Mouse (Mus musculus): Measurements from ENCODE around the gene Cdcp1. TPM values are rescaled to one million over a fixed set of nuclear protein-coding genes. Genes with fewer than 3 reads are reported as not detected.

Gene Cdcp1
- polyA plus RNA-seq, 1 experiment from 2014 or later = 0.05 TPM

- no peaks in the 10 kb centered on the region for H3K9me3 ChIP-seq (replicated peaks; ENCODE audit: control insufficient read depth, low read length)
- no peaks in the 10 kb centered on the region for H3K36me3 ChIP-seq (ENCODE audit: control insufficient read depth, insufficient read depth, low read length)
- H3K4me2 ChIP-seq (ENCODE audit: low read length) = no peak overlapping the region
- no peaks in the 10 kb centered on the region for H3K27me3 ChIP-seq (replicated peaks; ENCODE audit: control insufficient read depth, insufficient read depth, low read length)
- DNase-seq (ENCODE audit: low spot score) = no peak
- 69% methylated on average over 10 of the region's 10 CpGs for WGBS
- no peak overlapping the region for H3K27ac ChIP-seq (ENCODE audit: low read depth, low read length)
- H3K4me3 ChIP-seq (ENCODE audit: low read depth, low read length) = no peak overlapping the region
- no peaks in the 10 kb centered on the region for H3K4me1 ChIP-seq (ENCODE audit: control insufficient read depth, insufficient read depth, low read length)
- H3K9ac ChIP-seq (ENCODE audit: low read length) = no peak overlapping the region
- ATAC-seq = no peak
Measured at GRCm38 (mm10) chr9:123243988-123244387, 28.1 kb upstream of the Cdcp1 start.

GRCm38 (mm10) chr9:123241191-123241590 lies 25.4 kb upstream of the Cdcp1 start:
- 88% methylated on average over 5 of the region's 5 CpGs for WGBS
- H3K27ac ChIP-seq (ENCODE audit: low read depth, low read length) = no peak overlapping the region

GRCm38 (mm10) chr9:123240751-123241150 lies 24.9 kb upstream of the Cdcp1 start:
- Histone ChIP-seq H3K4me3 (ENCODE audit: low read depth, low read length) (no peak overlapping the region), H3K9ac (ENCODE audit: low read length) (no peak overlapping the region), H3K36me3 (ENCODE audit: control insufficient read depth, insufficient read depth, low read length) (no peaks in the 10 kb centered on the region), H3K9me3 (replicated peaks; ENCODE audit: control insufficient read depth, low read length) (no peaks in the 10 kb centered on the region), H3K4me1 (ENCODE audit: control insufficient read depth, insufficient read depth, low read length) (no peaks in the 10 kb centered on the region), H3K4me2 (ENCODE audit: low read length) (no peak overlapping the region), H3K27me3 (replicated peaks; ENCODE audit: control insufficient read depth, insufficient read depth, low read length) (no peaks in the 10 kb centered on the region), H3K27ac (ENCODE audit: low read depth, low read length) (no peak overlapping the region)
- ATAC-seq = no peak
- no peak for DNase-seq (ENCODE audit: low spot score)
- WGBS = 92% methylated on average over 2 of the region's 2 CpGs

More at GRCm38 (mm10) chr9:123241191-123241590, 25.4 kb upstream of the Cdcp1 start:
- H3K9me3 ChIP-seq (replicated peaks; ENCODE audit: control insufficient read depth, low read length) = no peaks in the 10 kb centered on the region
- ATAC-seq (no peak), DNase-seq (ENCODE audit: low spot score) (no peak)
- H3K36me3 ChIP-seq (ENCODE audit: control insufficient read depth, insufficient read depth, low read length) = no peaks in the 10 kb centered on the region
- no peak overlapping the region for H3K4me2 ChIP-seq (ENCODE audit: low read length)
- H3K27me3 ChIP-seq (replicated peaks; ENCODE audit: control insufficient read depth, insufficient read depth, low read length) = no peaks in the 10 kb centered on the region
- H3K4me1 ChIP-seq (ENCODE audit: control insufficient read depth, insufficient read depth, low read length) = no peaks in the 10 kb centered on the region
- H3K9ac ChIP-seq (ENCODE audit: low read length) = no peak overlapping the region
- H3K4me3 ChIP-seq (ENCODE audit: low read depth, low read length) = no peak overlapping the region

- H3K36me3 ChIP-seq (ENCODE audit: control insufficient read depth, insufficient read depth, low read length) = no peaks in the 10 kb centered on the region
- ATAC-seq = no peak
- H3K9me3 ChIP-seq (replicated peaks; ENCODE audit: control insufficient read depth, low read length) = no peaks in the 10 kb centered on the region
- H3K9ac ChIP-seq (ENCODE audit: low read length) = no peak overlapping the region
- 98% methylated on average over 5 of the region's 5 CpGs for WGBS
- no peak overlapping the region for H3K27ac ChIP-seq (ENCODE audit: low read depth, low read length)
- no peak for DNase-seq (ENCODE audit: low spot score)
- H3K27me3 ChIP-seq (replicated peaks; ENCODE audit: control insufficient read depth, insufficient read depth, low read length) = no peaks in the 10 kb centered on the region
- no peaks in the 10 kb centered on the region for H3K4me1 ChIP-seq (ENCODE audit: control insufficient read depth, insufficient read depth, low read length)
- no peak overlapping the region for H3K4me3 ChIP-seq (ENCODE audit: low read depth, low read length)
- H3K4me2 ChIP-seq (ENCODE audit: low read length) = no peak overlapping the region
Measured at GRCm38 (mm10) chr9:123240271-123240670, 24.4 kb upstream of the Cdcp1 start.

- Histone ChIP-seq H3K27ac (ENCODE audit: low read depth, low read length) (no peak overlapping the region), H3K9ac (ENCODE audit: low read length) (no peak overlapping the region), H3K4me3 (ENCODE audit: low read depth, low read length) (no peak overlapping the region), H3K9me3 (replicated peaks; ENCODE audit: control insufficient read depth, low read length) (no peaks in the 10 kb centered on the region), H3K27me3 (replicated peaks; ENCODE audit: control insufficient read depth, insufficient read depth, low read length) (no peaks in the 10 kb centered on the region), H3K4me2 (ENCODE audit: low read length) (no peak overlapping the region), H3K4me1 (ENCODE audit: control insufficient read depth, insufficient read depth, low read length) (no peaks in the 10 kb centered on the region), H3K36me3 (ENCODE audit: control insufficient read depth, insufficient read depth, low read length) (no peaks in the 10 kb centered on the region)
- 85% methylated on average over 2 of the region's 2 CpGs for WGBS
- no peak for DNase-seq (ENCODE audit: low spot score)
- ATAC-seq = no peak
Measured at GRCm38 (mm10) chr9:123239651-123240050, 23.8 kb upstream of the Cdcp1 start.

GRCm38 (mm10) chr9:123238256-123239045 lies 22.6 kb upstream of the Cdcp1 start:
- DNase-seq (ENCODE audit: low spot score) = no peak
- no peak overlapping the region for H3K27ac ChIP-seq (ENCODE audit: low read depth, low read length)

GRCm38 (mm10) chr9:123237739-123238138 lies 21.9 kb upstream of the Cdcp1 start:
- H3K27ac ChIP-seq (ENCODE audit: low read depth, low read length) = no peak overlapping the region
- H3K27me3 ChIP-seq (replicated peaks; ENCODE audit: control insufficient read depth, insufficient read depth, low read length) = no peaks in the 10 kb centered on the region
- H3K4me2 ChIP-seq (ENCODE audit: low read length) = no peak overlapping the region
- 35% methylated on average over 2 of the region's 2 CpGs for WGBS
- H3K9ac ChIP-seq (ENCODE audit: low read length) = no peak overlapping the region
- no peaks in the 10 kb centered on the region for H3K4me1 ChIP-seq (ENCODE audit: control insufficient read depth, insufficient read depth, low read length)
- no peaks in the 10 kb centered on the region for H3K9me3 ChIP-seq (replicated peaks; ENCODE audit: control insufficient read depth, low read length)
- DNase-seq (ENCODE audit: low spot score) (peak; percentile 33), ATAC-seq (no peak)
- H3K4me3 ChIP-seq (ENCODE audit: low read depth, low read length) = no peak overlapping the region
- H3K36me3 ChIP-seq (ENCODE audit: control insufficient read depth, insufficient read depth, low read length) = no peaks in the 10 kb centered on the region

More at GRCm38 (mm10) chr9:123238256-123239045, 22.6 kb upstream of the Cdcp1 start:
- H3K4me2 ChIP-seq (ENCODE audit: low read length) = no peak overlapping the region
- no peaks in the 10 kb centered on the region for H3K9me3 ChIP-seq (replicated peaks; ENCODE audit: control insufficient read depth, low read length)
- no peak overlapping the region for H3K4me3 ChIP-seq (ENCODE audit: low read depth, low read length)
- no peaks in the 10 kb centered on the region for H3K36me3 ChIP-seq (ENCODE audit: control insufficient read depth, insufficient read depth, low read length)
- no peaks in the 10 kb centered on the region for H3K27me3 ChIP-seq (replicated peaks; ENCODE audit: control insufficient read depth, insufficient read depth, low read length)
- H3K9ac ChIP-seq (ENCODE audit: low read length) = no peak overlapping the region
- no peaks in the 10 kb centered on the region for H3K4me1 ChIP-seq (ENCODE audit: control insufficient read depth, insufficient read depth, low read length)
- 27% methylated on average over 4 of the region's 4 CpGs for WGBS
- no peak for ATAC-seq

GRCm38 (mm10) chr9:123235621-123236020 lies 19.8 kb upstream of the Cdcp1 start:
- 49% methylated on average over 3 of the region's 3 CpGs for WGBS
- ATAC-seq = no peak
- H3K9me3 ChIP-seq (replicated peaks; ENCODE audit: control insufficient read depth, low read length) = no peaks in the 10 kb centered on the region

GRCm38 (mm10) chr9:123229826-123230225 lies 14.0 kb upstream of the Cdcp1 start:
- no peak overlapping the region for H3K4me2 ChIP-seq (ENCODE audit: low read length)
- H3K36me3 ChIP-seq (ENCODE audit: control insufficient read depth, insufficient read depth, low read length) = no peaks in the 10 kb centered on the region
- no peak overlapping the region for H3K27ac ChIP-seq (ENCODE audit: low read depth, low read length)
- no peaks in the 10 kb centered on the region for H3K27me3 ChIP-seq (replicated peaks; ENCODE audit: control insufficient read depth, insufficient read depth, low read length)
- H3K4me1 ChIP-seq (ENCODE audit: control insufficient read depth, insufficient read depth, low read length) = no peaks in the 10 kb centered on the region
- ATAC-seq = no peak
- H3K4me3 ChIP-seq (ENCODE audit: low read depth, low read length) = no peak overlapping the region
- 71% methylated on average over 4 of the region's 4 CpGs for WGBS
- no peaks in the 10 kb centered on the region for H3K9me3 ChIP-seq (replicated peaks; ENCODE audit: control insufficient read depth, low read length)
- H3K9ac ChIP-seq (ENCODE audit: low read length) = no peak overlapping the region
- DNase-seq (ENCODE audit: low spot score) = no peak

More at GRCm38 (mm10) chr9:123235621-123236020, 19.8 kb upstream of the Cdcp1 start:
- Histone ChIP-seq H3K4me1 (ENCODE audit: control insufficient read depth, insufficient read depth, low read length) (no peaks in the 10 kb centered on the region), H3K4me3 (ENCODE audit: low read depth, low read length) (no peak overlapping the region), H3K4me2 (ENCODE audit: low read length) (no peak overlapping the region), H3K36me3 (ENCODE audit: control insufficient read depth, insufficient read depth, low read length) (no peaks in the 10 kb centered on the region), H3K27me3 (replicated peaks; ENCODE audit: control insufficient read depth, insufficient read depth, low read length) (no peaks in the 10 kb centered on the region), H3K9ac (ENCODE audit: low read length) (no peak overlapping the region), H3K27ac (ENCODE audit: low read depth, low read length) (no peak overlapping the region)
- DNase-seq (ENCODE audit: low spot score) = no peak
